Mouse (Mus musculus) right cerebral cortex, postnatal 10 days (tissue): ENCODE data around the gene Aip.
"Not testable (repeated sequence)": the region's sequence is repeated elsewhere in the genome, so short reads cannot be mapped to it uniquely, and the experiment has no call there.

ENCODE experiments used
- DNase-seq, 2 experiments: peaks; one replicate each; pipeline ENCODE4 v3.0.0; 2021; ENCODE audit warnings: low spot score in 2 of 2

Aip gene

DNA sequence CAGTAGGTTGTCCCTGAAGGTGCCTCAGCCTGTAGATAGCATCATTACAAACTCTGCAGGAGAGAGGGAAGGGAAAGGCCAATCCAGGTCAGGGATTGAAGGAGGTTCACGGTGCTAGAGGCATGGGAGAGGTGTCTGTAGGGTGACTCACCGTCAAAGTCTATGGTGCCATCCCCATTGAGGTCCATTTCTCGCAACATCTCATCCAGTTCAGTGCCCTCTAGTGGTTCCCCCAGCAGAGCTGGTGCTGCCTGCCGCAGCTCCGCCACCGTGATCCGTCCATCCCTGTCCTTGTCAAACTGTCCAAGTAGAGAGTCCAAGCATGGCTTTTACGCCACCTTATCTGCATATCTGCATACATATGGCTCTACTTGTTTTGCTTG lies 10.3 kb upstream of the Aip start:
- not testable (repeated sequence) for DNase-seq

GRCm38 (mm10) chr19:4135229-4135962 lies 9.7 kb upstream of the Aip start:
- not testable (repeated sequence) for DNase-seq

DNA sequence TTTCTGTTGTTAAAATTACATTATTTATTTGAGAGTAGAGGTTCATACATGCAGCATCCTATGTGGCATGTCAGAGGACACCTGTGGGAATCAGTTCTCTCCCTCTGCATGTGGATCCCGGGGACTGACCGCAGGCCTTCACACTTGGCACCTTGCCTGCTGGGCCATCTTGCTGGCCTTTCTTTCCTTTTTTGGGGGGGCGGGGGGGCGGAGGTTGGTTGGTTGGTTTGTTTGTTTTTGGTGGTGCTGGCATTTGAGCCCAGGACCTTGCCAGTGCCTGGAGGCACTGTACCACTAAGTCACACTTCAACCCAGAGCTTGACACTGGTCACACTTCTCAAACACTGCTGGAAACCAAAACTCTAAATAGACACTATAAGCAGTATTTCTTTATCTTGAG lies 8.7 kb upstream of the Aip start:
- no peak for DNase-seq

- no peak for DNase-seq
These were observed 6.1 kb upstream of the Aip start for GRCm38 (mm10) chr19:4131768-4132167.

- DNase-seq, result no peak
These were observed 5.4 kb upstream of the Aip start for GRCm38 (mm10) chr19:4131075-4131474.

DNA sequence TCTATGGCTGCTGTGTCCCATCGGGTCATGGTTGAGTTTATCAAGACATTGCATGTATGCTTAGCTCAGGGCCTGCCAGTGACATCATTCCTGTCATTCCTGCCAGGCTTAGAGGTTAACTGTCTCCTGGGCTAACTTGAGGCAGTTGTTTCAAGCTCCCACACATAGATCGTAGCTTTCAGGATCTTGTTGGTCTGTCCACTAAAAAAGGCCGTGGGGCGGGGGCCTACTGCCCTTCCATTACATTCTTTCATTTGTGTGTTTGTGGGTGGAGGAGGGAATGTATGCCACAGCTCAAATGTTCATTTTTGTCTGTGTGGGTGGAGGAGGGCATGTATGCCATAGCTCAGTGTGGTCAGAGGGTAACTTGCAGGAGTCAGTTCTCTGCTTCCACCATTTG lies 4.4 kb upstream of the Aip start:
- DNase-seq, result no peak

- DNase-seq, result no peak
These were observed 3.8 kb upstream of the Aip start for GRCm38 (mm10) chr19:4129462-4129861.

GRCm38 (mm10) chr19:4126759-4127495 lies 1.3 kb upstream of the Aip start:
- no peak for DNase-seq

- peak in 1 of 2 experiments; percentile 45 for DNase-seq
These were observed 390 bp downstream of the Aip start for GRCm38 (mm10) chr19:4125268-4125667.

DNA sequence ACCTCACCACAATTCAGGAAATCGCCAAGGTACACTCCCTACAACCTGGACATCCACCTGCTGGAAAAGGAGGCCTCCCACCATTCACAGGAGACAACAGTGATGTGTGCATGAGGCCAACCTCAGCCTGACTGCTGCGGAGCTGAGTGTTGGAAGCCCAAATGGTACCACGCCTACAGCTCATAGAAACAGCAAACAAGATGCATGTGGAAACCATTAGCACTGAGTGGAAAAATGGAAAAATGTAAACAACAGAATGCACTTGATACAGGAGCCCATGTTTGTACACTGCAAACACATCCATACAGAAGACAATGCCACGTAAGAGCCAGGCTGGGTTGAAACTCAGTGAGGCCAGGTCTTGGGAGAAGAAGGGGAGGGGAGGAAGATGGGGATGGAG lies 1.2 kb downstream of the Aip start:
- DNase-seq, result no peak

DNA sequence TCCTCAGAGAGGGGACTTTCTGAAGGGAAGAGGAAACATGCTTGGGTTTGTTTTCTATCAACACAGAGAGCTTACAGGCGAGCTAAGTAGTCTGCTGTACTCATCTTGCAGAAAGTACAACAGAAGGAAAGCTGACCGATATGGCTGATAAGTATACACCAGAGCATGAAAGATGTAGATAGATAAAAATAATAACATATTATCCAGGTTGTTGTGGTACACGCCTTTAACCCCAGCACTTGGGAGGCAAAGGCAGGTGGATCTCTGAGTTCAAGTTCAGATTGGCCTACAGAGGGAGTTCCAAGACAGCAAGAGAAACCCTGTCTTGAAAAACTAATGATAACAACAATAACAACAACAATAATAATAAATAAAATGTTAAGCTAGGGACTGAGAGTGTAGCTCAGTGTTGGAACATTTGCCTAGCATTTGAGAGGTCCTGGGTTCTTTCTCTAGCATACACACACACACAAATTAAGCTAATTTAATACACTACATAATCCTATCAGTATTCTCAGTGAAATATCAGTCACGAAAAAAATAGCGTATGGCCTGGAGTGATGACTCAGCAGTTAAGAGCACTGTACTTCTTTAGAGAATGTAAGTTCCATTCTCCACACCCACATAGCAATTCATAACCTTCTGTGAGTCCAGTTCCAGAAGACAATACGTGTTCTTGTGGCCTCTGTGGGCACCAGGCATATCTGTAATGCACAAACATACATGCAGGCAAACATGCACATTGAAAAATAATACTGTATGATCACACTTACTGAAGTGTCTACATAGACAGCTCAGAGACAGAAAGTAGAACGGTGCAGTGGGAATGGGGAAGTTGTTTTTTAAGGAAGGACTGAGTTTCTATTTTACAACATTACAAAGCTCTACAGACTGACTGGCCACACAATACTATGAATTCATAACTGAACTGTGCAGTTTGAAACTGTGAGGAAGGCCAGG lies 3.0 kb downstream of the Aip start:
- no peak for DNase-seq

- not testable (repeated sequence) for DNase-seq
These were observed 3.8 kb downstream of the Aip start for GRCm38 (mm10) chr19:4121896-4122295.

DNA sequence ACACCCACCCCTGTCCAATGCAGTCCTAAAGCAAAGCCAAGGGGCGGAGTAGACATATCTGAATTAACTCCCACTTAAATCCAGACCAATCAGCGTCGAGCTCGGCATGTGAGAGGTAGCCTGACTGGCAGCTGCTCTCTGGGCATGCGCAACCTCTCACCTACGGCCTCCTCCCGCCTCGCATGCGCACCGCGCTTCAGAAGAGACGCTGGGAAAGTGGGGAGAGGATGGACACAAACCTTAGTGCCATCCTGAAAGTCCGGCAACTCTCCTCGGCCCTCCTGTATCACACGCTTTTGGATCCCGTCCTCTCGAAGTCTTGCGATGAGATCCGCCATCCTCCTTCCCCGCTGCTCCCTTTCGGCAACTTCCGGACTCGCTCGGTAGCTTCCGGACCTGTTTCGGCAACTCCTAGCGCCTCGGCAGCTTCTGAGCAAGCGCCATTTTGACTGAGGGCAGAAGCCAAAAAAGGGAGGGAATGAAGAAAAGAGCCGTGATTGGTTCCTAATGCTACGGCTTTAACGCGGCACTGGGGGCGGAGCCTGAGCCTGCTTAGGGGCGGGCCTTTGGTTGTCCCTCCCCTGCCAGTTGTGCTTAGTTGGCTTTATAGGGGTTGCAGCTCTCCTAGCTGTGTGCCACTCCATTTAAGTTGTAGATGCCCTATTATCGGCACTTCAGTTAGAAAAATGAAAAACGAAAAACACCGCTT lies 4.4 kb downstream of the Aip start:
- DNase-seq, result peak; percentile 98 to 99

DNA sequence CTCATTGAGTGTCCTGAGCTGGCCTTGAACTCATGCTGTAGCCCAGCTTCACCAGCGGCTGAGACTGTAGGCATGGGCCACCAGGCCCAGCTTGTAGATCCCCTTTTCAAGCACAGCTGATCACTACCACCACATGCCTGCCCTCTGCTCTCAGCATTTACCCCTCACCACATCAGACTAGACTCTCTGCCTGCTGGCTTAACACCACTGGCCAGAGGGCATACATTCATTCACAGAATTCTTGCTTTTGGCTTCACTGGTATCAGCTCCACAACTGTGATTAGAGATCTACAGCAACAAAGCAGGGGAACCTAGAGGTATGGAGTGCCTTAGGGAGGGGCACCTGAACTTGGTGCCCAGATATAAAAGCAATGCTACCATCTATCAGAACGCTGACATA lies 5.2 kb downstream of the Aip start:
- peak in 1 of 2 experiments; percentile 31 for DNase-seq

- peak in 1 of 2 experiments; percentile 29 for DNase-seq
These were observed 5.8 kb downstream of the Aip start for GRCm38 (mm10) chr19:4119716-4120487.

- DNase-seq, result no peak
These were observed 7.3 kb downstream of the Aip start for GRCm38 (mm10) chr19:4118350-4118749.

DNA sequence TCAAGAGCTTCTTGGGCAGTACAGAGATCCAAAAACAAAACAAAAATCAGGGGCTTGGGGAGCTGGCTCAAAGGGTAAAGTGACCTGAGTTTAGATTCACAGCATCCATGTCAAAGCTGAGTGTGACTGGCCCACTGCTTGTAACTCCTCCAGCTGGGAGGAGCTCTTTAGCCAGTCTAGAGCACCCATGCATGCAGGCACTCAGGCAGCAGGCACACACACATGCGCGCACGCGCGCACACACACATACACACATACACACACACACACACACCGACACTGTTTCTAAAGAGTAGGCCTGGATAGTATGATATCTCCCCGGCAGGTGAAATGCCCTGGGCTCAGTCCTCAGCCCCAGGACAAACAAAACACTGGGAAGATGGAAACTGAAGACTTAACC lies 8.7 kb downstream of the Aip start:
- DNase-seq, result no peak

DNA sequence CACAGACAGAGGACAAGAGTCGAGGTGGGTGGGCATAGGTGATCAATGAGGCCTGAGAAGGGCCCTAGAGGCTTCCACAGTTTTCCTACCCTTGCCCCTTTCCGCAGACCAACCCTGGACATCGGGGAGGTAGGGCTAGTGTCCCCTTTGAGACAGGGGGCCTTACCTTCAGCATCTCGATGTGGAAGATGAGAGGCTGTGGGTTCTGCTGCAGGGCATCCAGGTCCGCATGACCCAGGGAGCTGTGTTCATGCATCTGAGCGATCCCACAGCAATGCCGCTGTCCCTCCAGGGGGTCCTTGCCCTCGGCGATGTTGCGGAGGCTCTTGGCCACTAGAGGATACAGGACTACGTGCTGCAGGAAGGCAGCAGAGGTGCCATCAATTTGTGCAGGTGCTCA lies 9.8 kb downstream of the Aip start:
- no peak for DNase-seq

DNA sequence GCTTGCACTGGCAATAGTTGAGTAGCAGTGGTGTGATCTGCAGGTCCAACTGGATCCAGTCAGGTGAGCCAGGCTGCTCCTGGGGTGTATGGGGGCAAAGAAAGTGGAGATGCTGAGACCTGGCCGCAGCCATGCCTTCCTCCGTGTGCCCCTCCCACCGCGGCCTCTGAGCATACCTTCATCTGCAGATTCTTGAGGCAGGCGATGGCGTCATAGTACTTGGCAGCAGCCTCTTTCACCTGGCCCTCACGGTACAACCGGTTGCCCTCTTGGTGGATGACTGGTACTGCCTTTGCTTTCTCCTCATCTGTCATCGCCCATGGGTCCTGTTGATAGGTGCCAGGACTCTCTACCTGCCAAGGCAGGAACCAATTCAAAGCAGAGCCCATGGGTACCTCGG lies 10.5 kb downstream of the Aip start:
- no peak for DNase-seq

GRCm38 (mm10) chr19:4114551-4114950 lies 11.1 kb downstream of the Aip start:
- DNase-seq, result no peak

GRCm38 (mm10) chr19:4113806-4114230 lies 11.8 kb downstream of the Aip start:
- DNase-seq, result no peak
